Mouse (Mus musculus) fibroblast of lung, adult 2 months (primary cell): Measurements from ENCODE around the gene Vim.
A peak's percentile ranks its signal among the peaks of the same experiment; 100 is the strongest.

Experiments used
- DNase-seq: peaks from one replicate; pipeline ENCODE4 v3.0.0-alpha.2; 2011; ENCODE audit warnings: low read depth

The Vim gene

DNA sequence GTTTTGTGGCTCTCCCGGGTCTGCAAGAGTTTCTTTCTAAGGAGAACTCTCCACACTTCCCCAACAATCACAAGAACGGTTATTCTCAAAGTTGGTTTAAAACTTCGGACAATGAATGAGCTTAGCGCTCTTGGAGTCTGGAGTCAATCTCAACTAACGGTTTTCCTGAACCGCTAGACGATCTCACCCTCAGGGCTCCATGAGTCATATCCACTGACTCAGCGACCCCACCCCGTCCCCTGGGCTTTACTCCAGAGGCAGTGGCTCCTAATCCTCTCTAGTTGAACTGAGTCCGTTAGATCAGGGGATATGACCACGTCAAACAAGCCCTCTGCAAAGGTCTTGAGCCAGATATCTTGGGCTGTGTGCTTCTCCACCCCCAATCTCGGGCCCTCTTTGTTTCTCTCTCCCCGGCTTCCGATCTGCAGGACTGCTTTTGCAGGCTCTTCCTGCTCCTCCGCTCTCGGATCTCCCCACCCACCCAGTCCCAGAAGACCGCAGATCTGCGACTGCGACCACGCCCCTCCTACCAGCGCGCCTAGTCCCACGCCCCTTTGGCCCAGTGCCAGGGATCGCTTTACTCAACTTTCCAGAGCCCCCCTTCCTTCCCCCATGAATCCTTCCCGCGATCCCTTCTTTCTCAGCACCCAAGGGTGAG, at the start of gene Vim:
Gene Vim (plus strand): TSS at position 520 of the 658 bp plus-strand sequence.
- DNase-seq, result peak; percentile 93

DNA sequence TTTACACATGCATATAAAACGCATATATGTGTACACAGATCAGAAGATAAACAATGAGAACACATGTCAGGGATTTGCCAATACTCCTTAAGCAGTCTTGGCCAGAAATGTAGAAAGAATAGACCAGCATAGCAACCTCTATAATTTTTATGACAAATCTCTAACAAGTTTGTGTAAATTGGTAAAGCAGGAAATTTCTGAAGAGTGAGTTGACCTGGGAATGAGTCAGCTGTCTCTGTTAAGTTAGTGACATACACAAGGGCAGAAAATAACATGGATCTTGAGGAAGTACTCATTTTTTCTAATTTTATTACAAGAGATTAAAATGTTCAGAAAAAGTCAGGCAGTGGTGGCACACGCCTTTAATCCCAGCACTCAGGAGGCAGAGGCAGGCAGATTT, 47.5 kb upstream of the Vim start:
- DNase-seq, result no peak

DNA sequence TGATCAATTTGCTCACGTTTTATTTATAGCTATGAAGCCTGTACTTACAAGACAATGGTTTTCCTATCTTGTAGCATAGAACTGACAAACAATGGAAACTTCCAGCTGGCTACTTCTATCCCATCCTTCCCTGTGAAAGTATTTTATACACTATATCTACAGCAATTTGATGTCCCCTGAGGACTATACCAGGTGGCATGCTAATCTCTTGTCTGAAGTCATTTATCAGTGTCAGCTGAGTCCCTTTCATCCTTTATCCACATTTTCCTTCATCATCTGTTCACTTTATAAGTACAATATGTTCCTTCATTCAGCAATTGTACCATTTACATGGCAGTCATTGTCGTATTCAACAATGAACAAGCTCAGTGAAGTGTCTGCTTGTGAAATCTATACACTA, 46.6 kb upstream of the Vim start:
- no peak for DNase-seq

DNA sequence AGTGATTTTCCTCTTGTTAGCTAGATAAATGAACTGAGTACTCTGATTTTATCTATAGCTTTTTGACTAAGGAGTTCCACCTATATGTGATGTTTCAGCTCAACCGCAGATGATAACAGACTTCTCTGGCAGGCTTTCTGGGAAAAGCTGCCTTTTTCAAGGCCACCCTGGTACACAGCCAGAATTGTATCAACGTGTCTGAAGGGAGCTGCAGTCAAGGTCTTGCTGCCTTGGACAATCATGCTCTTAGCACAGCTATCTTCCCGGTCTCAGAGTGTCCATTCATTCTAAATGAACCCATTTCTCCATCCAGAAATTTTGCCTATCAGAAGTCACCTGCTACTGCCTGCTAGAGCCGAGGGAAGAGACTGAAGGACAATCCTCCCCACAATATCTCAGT, 46.2 kb upstream of the Vim start:
- no peak for DNase-seq

DNA sequence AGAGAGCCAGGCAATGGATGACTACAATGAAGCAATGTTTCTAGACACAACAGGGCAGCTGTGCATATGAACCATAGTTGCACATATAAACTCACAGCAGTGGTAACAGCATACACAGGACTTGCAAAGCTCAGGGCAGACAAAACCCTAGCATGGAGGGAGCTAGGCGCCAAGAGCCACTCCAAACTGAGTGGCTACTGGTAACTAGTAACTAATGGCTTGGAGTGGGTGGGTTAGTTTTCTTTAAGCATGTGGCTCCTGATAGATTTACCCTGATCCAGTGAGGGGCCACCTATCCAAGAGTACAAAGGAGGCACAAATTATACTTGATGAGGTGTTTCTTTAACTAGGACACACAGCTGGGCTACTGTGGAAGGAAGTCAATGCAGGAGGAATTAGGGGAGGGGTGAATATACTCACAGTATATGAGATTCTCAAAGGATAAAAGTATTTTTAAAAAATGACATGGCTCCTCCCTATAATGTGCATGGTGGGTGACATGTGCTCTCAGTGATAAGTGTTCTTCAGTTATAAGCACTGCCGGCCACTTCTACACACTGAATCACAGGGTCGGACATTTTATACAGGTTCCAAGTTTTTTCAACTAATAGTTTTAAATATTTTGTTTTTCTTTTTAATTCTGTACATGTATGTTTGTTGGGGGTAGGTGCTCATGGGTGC, 44.3 kb upstream of the Vim start:
- no peak for DNase-seq

DNA sequence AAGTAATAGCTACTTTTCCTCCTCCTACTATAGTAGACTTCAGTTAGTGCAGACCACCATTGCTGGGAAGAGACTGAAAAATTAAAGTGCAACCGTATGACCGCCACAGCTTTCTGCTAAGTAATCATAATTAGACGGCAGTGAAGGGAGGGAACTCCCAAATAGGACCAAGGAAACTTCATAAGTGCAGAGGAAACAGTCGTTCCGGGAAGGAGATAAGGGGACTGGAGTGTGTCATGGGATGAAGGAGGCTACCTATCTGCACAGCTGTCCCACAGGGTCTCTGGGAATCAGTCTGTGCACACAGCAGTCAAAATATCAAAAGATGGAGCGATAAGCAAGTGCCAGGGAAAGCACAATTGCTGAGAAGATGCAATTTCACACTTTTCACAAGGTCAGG, 43.1 kb upstream of the Vim start:
- no peak for DNase-seq

DNA sequence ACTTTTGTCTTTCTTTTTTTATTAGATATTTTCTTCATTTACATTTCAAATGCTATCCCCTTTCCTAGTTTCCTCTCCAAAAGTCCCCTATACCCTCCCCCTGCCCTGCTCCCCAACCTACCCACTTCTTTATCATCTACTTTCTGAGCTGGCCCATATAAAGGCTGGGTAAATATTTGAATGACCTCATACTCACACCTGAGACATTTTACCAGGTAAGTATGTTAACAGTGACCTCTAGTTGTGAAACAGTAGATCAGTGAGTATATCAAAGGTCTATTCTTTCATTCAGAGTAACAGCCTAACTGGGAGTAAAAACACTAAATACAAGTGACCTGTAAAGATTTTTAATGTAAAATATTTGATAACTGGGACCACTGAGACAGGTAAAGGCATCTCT, 37.0 kb upstream of the Vim start:
- no peak for DNase-seq

DNA sequence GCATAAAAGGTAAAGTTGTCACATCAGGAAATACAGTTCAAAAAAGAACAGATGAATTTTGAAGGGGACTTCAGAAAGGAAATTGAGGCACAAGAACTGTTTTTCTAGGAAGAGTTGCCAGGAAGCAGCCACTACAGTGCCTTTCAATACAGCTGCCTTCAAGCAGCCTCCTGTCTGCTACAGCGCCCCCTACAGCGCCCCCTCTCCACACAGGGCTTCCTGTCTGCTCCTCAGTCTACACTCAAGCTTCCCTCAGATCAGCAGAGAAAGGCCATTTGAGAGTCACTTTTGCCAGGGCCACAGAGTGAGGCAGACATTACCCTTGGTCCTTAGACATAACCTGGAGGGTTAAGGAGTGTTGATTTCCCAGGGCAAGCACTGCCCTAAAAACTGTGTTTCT, 36.0 kb upstream of the Vim start:
- DNase-seq, result no peak

DNA sequence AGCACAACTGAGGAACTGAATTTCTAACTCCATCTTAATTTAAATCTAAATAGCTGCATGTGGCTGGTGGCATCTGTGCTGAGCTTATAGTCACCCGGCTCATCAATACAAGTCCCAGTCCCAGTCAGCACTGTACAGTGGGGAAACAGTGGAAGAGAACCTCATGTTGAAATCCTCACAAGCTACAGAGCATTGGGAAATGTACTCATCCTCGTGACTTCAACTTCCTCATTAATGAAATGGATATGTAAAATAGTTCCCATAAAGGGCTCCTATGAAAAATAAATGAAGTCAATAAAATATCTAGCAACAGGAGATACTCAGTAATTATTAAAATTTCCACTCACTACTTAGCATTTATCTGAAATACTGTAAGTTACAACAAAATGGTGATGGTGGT, 35.5 kb upstream of the Vim start:
- DNase-seq, result no peak

DNA sequence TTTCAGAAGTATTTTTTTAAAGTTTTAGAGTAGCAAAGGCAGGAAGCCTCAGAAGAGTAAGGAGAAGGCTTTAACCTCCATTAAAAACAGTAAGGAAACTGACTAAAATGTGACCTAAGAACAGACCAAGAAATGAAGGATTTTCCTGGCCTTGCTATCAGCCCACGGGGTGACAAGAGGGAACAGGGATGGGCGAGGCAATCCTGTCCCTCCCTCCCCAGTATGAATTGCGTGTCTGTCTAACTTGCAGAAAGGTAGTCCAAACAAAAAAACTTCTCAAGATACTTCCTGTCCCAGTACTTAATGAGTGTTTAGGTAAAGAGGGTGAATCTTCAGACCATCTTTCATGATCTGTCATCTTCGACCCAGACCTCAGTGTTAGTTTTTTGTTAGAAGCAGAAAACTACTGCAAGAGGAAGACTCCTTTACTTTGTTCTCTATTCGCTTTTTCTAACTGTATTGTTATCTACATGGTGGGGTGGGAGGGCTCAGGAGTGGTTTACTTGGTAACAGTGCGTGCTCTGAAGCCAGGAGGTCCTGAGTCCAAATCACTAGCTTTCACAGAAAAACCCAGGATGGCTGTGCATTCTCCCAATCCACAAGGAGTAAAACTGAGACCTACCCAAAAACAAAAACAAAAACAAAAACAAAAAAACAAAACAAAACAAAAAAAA, 34.9 kb upstream of the Vim start:
- no peak for DNase-seq

DNA sequence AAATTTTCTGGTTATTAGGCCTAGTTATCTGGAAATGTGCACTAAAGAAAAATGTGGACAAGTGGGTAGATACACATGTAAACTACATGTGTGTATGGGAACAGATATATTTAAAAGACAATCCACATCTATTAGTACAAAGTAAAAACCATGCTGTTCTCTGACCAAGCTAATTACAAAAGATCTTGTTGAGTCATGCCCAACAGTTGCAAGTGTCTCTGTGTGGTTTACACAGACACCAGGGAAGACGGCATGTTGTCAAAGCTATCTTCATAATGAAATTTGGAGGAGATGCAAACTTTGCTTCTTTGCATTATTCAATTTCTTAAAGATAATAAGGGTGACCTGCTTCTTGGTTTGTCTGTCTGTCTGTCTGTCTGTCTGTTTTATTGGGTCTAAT, 33.9 kb upstream of the Vim start:
- DNase-seq, result no peak

DNA sequence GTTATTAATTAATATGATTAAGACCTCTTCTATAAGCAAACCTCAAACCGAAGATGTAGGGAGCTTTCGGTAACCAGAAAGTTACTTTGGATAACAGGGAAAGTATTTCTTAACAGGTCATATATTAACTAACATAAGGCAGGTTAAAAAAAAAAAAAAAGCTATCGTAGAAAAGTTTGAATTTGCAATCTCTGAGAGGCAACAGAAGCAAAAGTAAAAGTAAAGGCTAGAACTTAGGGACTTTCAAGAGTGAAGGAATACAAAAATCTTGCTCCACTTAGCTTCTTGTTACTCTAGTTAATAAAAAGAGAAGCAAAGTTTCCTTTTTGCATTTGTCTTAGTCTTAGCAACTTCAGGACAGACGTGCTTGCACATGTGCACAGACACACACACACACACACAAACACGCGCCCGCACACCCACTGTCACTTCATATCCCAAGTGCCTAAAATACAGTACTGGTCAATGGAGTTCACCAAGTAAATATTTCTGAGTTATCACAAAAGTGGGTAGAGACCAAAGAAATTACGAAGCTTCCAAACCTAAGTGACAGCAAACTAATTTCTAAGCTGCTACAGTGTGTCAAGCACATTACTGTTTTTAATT, 30.1 kb upstream of the Vim start:
- no peak for DNase-seq

DNA sequence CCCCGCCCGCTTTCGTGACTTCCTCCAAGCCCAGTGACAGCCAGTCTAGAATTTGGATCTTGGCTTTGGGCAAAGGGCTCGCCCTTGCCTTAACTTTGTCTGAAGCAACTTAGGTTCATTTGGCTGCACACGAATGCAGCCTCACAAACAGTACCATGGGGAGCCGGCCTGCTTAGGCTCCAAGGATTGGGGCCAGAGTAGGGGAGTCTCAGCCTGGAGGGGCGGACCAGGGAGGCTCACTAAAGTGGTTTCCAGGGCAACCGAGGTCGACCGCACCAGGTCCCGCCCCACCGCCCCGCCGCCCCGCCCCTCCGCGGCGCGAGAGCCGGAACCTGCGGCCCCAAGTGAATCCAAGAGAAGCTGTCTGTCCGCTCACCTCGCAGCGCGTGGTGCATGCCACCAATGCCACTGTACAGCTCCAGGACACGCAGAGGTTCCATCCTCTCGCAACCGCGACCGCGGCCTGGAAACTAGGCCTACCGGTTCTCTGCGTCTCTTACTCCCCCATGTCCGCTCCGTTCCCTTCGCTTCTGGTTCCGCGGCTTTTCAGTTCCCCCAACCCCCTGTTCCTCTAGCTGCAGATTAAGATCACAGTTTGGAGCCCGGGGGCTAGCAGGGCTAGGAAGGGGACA, 29.4 kb upstream of the Vim start, which contains the start of gene Trdmt1:
Gene Trdmt1 (minus strand): TSS at position 476 of the 632 bp plus-strand sequence.
- DNase-seq, result peak; percentile 53

DNA sequence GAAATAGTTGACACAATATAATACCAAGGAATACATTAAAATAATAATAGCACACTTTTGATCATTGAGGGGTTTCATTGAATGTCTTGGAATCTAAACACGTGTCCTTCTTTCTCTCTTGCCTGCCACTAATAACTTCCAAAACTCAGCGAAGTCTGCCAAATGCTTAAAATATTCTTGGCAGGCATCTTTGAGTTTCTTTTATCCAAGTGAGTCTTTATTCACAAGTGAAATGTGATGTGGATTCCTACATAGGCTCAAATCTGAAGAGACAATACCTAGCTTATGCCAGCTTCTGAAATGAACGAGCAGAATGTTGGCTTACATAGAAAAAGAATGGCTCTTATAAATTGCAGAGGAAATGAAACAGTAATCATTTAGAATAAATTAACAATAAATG, 25.0 kb upstream of the Vim start:
- no peak for DNase-seq

DNA sequence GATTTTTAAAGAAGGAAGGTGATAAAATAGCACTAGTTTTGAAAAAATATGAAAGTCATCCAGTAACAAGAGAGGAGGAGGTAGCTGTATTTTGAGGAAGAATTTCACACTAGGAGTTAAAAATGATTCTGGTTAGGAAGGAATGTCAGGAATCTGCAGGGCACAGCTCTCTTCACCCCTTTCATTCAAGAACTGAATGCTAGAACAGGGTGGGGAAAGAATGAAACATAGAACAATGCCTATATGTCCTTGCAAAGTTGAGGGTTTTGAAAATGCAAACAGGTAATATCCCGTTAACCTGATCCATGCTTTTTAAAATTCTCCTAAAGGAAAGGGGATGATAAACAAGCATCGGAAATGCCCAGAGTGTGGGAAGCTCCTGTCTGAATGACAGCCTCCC, 19.8 kb upstream of the Vim start:
- DNase-seq, result no peak

DNA sequence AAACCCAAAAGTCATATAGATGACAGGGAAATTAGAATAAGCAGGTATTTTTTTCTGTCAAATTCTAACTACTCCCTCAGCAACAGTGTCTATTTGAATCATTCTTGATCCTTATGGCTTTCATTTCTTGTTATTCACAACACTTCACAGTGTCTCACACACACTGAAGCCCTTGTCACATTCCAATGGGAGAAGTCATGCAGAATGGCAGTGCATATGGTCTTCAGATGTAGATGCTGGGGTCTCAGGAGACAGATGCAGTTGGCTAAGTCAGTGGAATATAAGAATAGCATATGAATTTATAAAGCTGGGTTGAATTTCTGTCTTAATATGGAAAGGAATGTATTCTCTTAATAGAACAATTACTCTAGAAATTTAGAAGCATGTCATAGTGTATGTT, 17.5 kb upstream of the Vim start:
- DNase-seq, result no peak

DNA sequence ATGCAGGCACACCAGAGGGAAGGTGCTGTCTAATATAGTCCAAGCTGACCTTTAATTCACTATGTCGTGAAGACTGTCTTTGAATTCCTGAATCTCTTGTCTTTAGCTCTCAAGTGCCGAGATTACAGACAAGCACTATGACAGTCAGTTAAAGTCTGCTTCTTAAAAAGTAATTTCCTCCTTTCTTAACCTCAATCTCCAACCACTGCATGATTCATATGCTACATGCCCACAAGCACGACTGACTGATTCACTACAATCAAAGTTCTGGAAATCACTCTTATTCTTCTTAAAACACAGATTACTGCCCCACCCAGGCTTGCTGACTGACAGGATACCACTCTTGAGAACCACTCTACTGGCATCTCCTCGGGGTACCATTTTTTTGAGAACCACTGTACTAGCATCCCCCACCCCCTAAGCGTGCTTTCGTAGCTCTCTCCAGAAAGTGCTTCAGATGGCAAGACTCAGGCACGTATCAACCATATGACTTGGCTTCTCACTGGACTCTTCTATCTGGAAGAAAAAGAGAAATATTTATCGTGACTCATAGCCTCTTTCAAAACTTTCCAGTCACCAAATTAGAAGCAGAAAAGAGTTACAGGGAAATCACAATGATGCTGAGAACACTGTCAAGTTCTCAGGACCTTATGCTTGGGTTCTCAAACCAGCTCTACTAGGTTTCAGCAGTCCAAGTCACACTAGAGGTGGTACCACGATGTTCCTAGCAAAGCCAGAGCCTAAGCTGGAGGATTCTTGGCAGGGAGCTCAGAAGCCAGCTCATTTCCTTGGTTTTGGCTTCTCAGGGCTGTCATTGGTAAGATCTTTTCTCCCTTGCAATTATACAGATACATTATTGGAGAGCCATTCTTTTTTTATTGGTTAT, 16.3 kb upstream of the Vim start:
- DNase-seq, result peak; percentile 87

DNA sequence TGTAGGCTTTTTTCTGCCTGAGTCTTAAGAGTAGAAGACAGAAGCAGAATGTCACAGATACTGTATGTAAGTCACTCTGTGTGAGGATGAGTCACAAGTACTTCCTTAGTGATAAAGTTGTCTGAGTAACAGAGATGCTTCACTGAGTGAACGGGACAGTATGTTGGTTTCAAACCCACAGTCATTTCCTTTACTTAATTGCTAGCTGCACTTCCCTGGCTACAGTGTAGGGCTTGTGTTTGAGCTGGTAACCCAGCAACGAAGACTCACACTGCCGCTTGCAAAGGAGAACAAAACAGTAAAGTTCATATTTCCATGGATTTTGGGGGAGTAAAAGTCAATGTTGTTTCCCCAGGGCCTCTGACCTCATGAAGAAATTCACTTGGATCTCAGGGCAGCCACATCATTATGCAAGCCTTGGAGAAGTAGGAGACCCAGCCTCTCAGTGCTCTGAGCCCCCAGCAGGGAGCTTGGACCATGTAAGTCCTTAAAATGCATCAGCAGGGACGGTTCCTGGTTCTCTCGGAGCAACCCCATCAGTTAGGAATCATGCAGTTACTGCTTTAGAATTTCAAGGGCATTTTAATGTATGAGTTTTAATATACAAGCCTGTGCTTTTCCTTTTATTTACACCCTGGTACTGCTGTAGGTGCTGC, 15.0 kb upstream of the Vim start:
- DNase-seq, result peak; percentile 79

DNA sequence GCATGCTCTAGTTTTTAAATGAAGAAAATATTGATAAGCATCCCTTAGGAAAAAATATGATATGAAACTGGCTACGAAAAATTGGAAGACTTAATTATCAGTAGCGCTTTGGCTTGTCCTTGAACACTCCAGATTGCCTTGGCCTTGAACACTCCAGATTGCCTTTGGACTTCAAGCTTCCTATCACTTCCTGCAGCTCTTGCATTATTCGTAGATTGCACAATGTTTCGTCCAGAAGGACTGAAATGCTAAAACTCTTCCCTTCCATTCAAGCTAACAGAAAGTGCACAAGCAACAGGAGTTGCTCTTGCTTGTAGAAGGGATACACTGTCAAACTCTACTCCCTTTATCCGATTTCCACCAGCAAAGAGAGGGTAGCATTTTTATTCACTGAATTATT, 14.4 kb upstream of the Vim start:
- DNase-seq, result no peak

DNA sequence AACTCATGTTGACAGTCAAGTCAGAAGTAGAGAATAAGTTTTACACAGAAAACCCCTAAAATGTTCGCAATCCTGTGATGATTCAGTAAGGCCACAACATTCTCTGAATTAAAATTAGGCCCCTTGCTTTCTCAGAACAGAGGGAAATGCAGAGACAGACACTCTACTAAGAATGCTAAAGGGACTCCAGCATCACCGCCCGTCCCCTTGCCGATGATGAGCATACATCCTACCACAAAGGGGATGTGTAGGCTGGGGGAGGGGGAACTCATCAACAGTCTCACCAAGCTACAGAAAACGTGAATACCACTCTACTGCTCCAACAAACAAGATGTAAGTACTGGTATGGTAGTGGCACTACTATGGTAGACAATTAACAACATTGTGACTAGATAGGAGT, 14.0 kb upstream of the Vim start:
- no peak for DNase-seq

DNA sequence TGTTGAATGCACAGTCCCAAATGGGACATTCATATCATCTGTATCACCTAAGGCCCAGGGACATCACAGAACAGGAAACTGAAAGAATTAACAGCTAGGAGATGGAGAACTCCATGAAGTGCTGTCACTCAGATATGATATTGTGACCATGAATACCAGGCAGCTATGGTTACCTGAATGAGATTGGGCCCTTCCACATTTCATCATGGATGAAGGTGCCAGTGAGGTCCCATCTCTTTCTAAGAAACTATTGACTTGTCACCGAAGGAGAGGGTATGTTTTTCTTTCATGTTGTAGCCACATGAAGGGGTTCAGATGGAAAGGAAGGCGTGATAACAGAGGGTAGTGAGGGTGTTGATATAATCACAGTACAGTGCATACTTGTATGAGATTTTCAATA, 13.3 kb upstream of the Vim start:
- DNase-seq, result no peak
